Mouse (Mus musculus): ENCODE data around the gene Gm26661.
A peak's percentile ranks its signal among the peaks of the same experiment; 100 is the strongest.

Gm26661 gene

DNA sequence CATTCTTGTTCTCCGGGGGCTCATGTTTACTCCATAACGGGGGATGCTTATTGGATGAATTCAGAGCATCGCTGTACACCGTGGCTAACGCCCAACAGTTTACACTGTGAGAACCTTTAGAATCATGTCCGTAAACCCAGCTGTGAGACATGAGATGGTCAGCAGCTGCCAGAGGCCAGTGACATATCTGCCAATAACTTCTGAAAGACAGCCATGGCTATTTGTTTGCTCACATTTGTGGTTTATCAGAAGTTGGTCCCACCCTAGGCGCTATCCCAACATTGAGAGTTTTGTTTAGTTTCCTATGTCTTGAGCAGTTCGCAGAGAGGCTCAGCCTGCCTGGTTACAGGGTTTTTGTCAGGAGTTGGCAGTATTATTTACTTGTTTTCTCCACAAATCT is 30.0 kb downstream of the Gm26661 start:
- DNase-seq, result no peak

DNA sequence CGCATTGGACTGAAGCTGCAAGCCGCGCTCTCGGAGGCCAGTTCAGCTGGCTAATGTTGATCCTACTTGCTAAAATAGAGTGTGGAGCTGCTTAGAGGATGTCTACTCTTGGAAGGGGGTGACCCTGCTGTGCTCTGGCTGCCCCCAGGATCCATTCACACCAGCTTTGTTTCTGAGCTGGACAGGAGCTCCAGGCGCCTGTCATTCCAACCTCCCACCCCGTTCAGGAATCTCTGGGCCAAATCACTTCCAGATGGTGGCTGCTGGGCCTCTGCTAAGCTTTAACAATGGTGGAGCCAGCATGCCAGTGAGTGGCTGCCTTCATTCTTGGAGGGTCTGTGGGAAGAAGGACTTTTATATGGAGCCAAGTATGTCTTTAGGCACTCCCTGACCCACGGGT is 31.3 kb downstream of the Gm26661 start:
- DNase-seq, result peak; percentile 39

DNA sequence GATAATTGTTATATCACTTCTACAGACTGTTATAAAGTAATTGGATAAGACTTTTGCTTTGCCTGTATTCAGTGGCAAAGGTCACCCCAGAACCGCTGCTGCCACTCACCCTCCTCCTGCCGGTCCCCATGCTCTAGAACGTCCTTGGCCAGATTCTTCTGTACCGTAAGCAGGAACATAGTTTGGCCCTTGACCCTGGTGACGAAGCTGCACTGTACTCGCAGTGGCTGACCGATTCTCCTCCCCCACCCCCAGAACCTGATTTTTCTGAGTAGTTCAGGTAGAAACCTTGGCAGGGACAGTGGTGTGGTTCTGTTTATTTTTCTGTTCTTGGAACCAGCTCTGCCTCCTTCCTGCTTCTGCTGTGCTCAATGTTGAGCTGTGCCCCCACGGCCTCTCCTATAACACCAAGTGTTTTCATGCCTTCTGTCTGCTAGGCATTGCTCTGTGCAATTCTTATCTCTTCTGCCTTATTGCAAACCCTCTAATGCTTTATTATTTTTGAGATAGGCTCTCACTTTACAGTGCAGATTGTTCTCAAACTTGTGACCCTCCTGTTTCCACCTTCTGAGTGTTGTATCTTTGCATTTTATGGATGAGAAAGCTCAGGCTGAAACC is 33.4 kb downstream of the Gm26661 start:
- no peak for DNase-seq

DNA sequence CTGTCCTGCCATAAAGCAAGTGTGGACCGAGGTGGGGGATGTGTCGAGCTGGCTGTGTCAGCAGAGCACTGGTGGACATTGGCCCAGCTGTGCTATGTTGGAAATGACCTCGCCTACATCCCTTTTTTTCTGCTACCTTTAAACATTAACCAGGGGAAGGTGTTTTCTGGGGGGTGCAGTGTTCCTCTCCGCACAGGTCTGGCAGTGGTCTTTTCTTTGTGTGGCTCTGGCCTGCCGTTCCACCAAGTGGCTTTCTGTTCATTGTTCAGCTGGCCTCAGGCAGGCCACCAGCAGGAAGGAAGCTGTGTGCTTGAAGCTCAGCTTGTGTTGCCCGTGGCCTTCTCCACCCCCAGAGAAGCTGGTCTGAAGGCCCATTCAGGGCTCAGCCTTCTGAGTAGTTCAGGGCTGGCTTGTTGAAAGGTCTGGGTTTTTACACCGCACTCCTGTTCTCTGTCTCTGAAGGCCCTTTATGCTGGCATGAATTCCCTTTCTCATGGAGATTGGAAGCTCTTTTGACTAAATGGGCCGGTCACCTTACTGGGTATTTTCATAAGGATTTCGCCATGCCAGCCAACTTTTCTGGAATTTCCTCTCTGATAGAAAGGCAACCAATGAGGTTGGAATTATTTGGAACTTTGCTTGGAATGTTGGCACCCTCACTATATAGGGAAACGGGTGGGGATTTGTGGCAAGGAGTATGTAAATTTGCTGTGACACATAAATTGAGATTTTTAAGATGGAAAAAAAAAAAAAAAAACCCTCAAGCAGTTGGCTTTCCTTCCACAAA is 35.0 kb downstream of the Gm26661 start:
- no peak for DNase-seq

DNA sequence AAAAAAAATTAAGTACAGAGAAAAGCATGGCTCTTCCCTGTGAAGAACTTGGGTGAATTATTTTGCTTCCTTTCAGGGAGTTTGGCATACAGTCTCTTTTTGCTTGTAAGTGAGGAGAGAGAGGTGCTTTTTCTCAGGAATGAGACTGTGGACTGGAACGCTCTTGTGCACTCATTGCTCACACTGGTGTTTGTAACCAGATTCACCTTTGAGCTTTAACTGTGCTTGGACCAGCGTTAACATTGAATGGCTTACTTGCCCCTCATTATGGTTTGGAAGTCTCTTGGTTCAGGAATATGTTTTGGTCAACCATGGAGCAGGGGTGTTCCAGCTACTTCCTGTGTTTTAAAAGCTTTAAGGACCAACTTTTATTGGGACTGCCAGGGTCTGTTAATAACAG is 37.8 kb downstream of the Gm26661 start:
- DNase-seq, result no peak

DNA sequence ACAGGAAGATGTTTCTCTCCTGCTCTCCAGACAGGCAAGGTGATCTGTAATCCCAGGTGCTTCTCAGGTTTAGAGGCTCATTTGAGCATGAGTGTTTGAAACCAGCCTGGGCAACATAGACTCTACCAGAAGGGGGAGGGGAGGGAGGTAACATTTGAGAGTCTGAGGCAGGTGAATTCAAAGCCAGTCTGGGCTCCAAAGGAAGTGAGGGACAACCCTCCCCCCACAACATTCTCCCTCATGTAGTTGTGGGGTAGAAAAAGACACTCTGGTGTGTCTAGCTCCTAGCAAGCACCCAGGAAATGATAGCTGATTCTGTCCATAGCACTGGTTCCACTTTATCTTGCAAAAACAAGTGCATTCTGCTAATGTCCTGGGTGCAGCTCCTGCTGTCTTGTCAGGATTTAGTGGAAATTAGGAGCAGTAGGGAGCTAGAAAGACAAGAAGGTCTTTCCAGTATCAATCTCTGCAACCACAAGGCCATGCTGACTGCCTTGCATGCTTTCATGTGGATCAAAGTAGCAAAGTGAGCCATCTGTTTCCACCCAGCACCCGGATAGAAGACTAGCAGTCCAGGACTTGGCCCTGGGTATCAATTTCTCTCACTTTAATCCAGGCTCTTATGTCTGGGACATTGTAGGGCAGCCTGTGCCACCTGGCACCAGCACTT is 40.5 kb downstream of the Gm26661 start:
- no peak for DNase-seq

DNA sequence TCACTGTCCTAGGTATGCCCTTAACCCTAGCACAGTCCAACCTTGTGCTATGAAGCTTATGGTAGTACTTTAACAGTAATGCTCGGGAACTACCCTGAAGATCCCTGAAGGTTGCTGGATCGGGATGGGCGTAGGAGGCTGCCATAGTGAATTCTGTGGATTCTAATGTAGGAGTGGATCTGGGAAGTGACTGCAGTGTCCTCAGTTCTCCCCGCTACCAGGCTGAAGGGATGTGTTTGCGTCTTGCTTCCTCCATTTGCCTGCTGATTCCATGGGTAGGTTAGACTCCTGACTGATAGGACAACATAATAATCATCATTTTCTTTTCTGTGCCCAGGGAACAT is 41.0 kb downstream of the Gm26661 start:
- DNase-seq, result no peak

DNA sequence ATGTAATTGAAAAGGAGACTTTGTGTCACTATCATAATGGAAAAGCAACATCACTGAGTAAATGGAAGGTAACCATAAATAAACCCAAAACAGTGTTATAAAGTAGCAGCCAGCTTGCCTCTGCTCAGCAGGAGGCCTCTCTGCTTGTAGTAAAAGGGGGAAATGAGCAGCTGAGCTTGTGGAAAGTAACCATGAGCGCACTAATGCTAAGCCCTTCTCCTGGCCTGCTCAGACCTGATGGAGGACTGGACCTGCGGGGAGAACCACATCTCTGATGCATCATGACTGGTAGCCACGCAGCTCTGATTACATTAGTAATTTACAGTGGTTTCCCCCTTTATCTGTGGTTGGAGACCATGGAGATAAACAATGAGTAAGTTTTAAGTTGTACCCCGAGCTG is 42.1 kb downstream of the Gm26661 start:
- DNase-seq, result no peak

DNA sequence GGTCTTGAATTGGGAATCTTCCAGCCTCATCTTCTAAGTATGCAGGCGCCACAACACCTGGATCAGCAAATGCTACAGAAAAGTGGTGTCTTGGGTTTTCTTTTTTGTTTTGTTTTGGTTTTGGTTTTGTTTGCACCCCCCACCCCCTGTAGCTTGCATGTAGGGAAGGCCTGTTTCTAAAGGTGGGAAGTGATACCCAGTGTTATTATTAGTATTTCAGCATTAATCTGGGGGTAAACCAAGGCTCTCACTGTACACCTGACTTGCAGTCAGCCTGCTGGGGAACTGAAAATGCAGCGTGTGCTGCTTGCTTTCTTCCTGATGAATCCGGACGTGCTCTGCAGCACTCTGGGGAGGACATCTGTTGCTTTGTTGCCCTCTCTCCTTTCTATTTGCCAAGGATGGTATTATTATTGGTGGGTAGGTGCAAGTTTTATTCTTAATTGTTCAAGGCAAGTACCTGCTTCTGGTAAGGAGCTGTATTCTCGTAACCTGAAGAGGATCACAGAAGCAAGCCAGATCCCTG is 47.2 kb downstream of the Gm26661 start:
- no peak for DNase-seq

DNA sequence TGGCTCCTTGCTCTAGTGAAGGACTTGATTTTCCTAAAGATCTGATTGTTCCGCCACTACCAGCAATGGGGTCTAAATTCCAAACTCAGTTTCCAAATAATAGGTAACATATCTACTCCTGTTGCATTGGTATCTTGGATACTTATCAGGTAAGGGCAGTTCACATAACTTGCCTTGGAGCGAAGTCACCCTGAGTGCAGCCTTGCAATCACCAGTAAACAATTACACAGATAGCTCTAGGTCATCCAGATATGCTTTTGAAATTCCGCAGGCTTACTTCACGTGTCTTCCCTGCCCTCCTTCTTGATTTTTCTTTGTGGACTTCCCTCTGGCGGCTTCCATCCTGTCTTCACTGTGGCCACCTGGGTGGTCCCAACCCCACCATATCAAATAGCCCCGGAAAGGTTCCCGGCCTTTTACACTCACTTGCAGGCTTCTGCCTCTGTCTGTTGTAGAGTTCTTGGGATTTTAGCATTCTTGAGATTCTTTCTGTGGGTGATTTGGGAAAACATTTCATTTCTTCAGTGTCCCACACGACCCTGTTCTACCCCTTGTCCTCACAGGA is 48.6 kb downstream of the Gm26661 start:
- no peak for DNase-seq

Data from retina, postnatal 1 day (tissue).